Mouse (Mus musculus) heart, adult 2 months (tissue): ENCODE results near the gene Spata31d1b.

ENCODE experiments used
- CTCF ChIP-seq: fragments of 200-600 bp; IDR thresholded peaks from 2 replicates; pipeline ENCODE4 v1.8.1; 2022; ENCODE audit warnings: antibody characterized with exemption, mild to moderate bottlenecking, moderate library complexity
- POLR2A ChIP-seq: fragments of 200-500 bp; IDR thresholded peaks from 2 replicates; pipeline ENCODE4 v1.6.1; 2011; ENCODE audit warnings: mild to moderate bottlenecking, low read depth, low read length, control low read depth; ENCODE audit not compliant: insufficient read depth

DNA sequence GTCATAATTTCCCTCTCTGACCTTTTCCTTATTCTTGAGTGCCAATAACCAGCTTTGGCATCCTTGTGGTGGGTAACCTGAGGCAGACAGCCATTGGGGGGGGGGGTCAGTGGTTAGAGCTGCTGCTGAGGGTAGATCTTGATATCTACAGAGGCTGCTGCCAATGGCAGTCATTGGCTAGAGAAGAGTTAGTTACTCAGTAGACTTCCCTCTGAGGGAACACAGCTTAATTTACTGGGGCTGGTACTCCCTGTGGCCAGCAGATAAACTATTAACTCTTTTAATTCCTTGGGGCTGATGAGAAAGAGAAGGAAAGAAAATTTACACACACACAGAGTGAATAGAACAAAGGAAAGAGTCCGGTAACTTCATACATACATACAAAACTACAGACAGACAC is 7.4 kb downstream of the Spata31d1b start:
- TF ChIP-seq CTCF, result no peak
- TF ChIP-seq POLR2A, result no peak
